In the genomic region with DNA sequence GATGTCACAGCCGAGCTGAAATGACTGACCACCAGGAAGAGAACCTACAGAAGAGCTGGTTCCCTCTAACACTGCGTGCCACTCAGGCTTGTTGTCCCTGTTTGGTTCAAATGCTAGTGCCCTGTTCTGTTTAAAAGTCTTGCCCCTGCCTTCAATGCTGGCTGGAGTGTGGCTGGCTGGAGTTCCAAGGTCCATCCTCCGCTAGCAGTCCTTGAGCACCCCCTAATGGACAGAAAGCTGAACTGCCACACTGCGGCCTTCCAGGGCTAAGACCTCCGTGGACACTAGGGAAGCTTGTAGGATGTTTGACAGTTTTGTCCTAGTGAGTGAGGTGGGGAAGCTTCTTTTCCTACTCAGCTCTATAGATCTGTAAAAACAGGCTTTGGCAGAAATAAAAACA, we compare ENCODE assay signal across 9 mouse cellular contexts. TPM values are rescaled to one million over a fixed set of nuclear protein-coding genes. Genes with fewer than 3 reads are reported as not detected.
DNase-seq lines count a peak whose midpoint lies in the region; ATAC-seq and TF ChIP-seq lines count a peak whose summit lies in the region.
"Had no signal": no experiment of that assay in that cellular context is flagged by ENCODE, and none has a peak within 500 bp of the region (broad histone marks: within the 10 kb centered on the region; RNA-seq: fewer than 3 reads in every experiment).

No protein-coding gene starts in this region.

- no peaks in the 10 kb centered on the region for H3K27me3 ChIP-seq in ES-Bruce4 (ENCODE audit: control insufficient read depth, insufficient read depth, low read length, poor library complexity, severe bottlenecking)
- no peaks in the 10 kb centered on the region for H3K27me3 ChIP-seq in forebrain, embryonic 16.5 days (replicated peaks; ENCODE audit: control insufficient read depth, insufficient read depth, low read length)
- H3K27me3 ChIP-seq in liver, embryonic 12.5 days (replicated peaks): peaks cover 26% of the 10 kb centered on the region
- no peaks in the 10 kb centered on the region for H3K27me3 ChIP-seq in neural tube, embryonic 14.5 days (ENCODE audit: control insufficient read depth, insufficient read depth, low read length)
- H3K27me3 ChIP-seq: heart, embryonic 13.5 days had no signal

- TF ChIP-seq POLR2A in ES-Bruce4 (IDR thresholded peaks at IDR 0.05; ENCODE audit: insufficient read depth, low read length): no peak

- peak; percentile 83 for DNase-seq in 416B (ENCODE audit: low read depth)
- DNase-seq in c-Kit-positive CD71-positive TER-119-positive erythroid progenitor cells, embryonic 14.5 days (ENCODE audit: low spot score): peak; percentile 66
- peak; percentile 78 for DNase-seq in induced T-regulatory cell, adult 2 months (ENCODE audit: low read depth)
- DNase-seq in thymus, postnatal 14 days: peak; percentile 67

- TF ChIP-seq EP300 in ES-Bruce4 (IDR thresholded peaks at IDR 0.05; ENCODE audit: insufficient read depth, low read depth, low read length): no peak

- whole genome bisulfite sequencing in forebrain, embryonic 16.5 days: 18% methylated on average over 5 of the region's 5 CpGs
- 18% methylated on average over 5 of the region's 5 CpGs for WGBS in liver, embryonic 12.5 days (ENCODE audit: insufficient replicate concordance)
- WGBS in neural tube, embryonic 14.5 days: 18% methylated on average over 5 of the region's 5 CpGs

- no peak overlapping the region for H3K4me2 ChIP-seq in forebrain, embryonic 16.5 days (ENCODE audit: low read length)
- H3K4me2 ChIP-seq in liver, embryonic 12.5 days: no peak overlapping the region
- no peak overlapping the region for H3K4me2 ChIP-seq in neural tube, embryonic 14.5 days (ENCODE audit: low read depth, low read length)
- H3K4me2 ChIP-seq: heart, embryonic 13.5 days had no signal

- no peaks in the 10 kb centered on the region for H3K9me3 ChIP-seq in ES-Bruce4 (replicated peaks; ENCODE audit: control insufficient read depth, insufficient read depth, low read length, poor library complexity, severe bottlenecking)
- H3K9me3 ChIP-seq in forebrain, embryonic 16.5 days (ENCODE audit: control insufficient read depth, low read length): no peaks in the 10 kb centered on the region
- no peaks in the 10 kb centered on the region for H3K9me3 ChIP-seq in liver, embryonic 12.5 days (replicated peaks)
- H3K9me3 ChIP-seq in neural tube, embryonic 14.5 days (ENCODE audit: control insufficient read depth, low read length): no peaks in the 10 kb centered on the region
- H3K9me3 ChIP-seq: heart, embryonic 13.5 days had no signal

- no peaks in the 10 kb centered on the region for H3K4me1 ChIP-seq in ES-Bruce4 (ENCODE audit: control insufficient read depth, insufficient read depth, low read length)
- H3K4me1 ChIP-seq in forebrain, embryonic 16.5 days (replicated peaks; ENCODE audit: control insufficient read depth, insufficient read depth, low read length): peaks cover 3% of the 10 kb centered on the region; the same call in 1 of the 2 replicates
- no peaks in the 10 kb centered on the region for H3K4me1 ChIP-seq in liver, embryonic 12.5 days
- H3K4me1 ChIP-seq in neural tube, embryonic 14.5 days (ENCODE audit: control insufficient read depth, insufficient read depth, low read length): no peaks in the 10 kb centered on the region

- peak; percentile 31; the same call in 1 of the 2 replicates for ATAC-seq in forebrain, embryonic 16.5 days
- ATAC-seq in liver, embryonic 12.5 days: peak; percentile 72
- ATAC-seq in neural tube, embryonic 14.5 days (ENCODE audit: low read depth): 0 out of 2 replicates have a peak, but pooled peaks have one; percentile 14

- peak; percentile 96 for TF ChIP-seq CTCF in ES-Bruce4 (IDR thresholded peaks at IDR 0.05; ENCODE audit: low read depth, low read length)

- no peak overlapping the region for H3K9ac ChIP-seq in ES-Bruce4 (ENCODE audit: low read depth, poor library complexity, severe bottlenecking)
- no peak overlapping the region for H3K9ac ChIP-seq in forebrain, embryonic 16.5 days (replicated peaks; ENCODE audit: low read depth, low read length)
- H3K9ac ChIP-seq in liver, embryonic 12.5 days: no peak overlapping the region
- no peak overlapping the region for H3K9ac ChIP-seq in neural tube, embryonic 14.5 days (replicated peaks; ENCODE audit: low read depth, low read length)
- H3K9ac ChIP-seq: heart, embryonic 13.5 days had no signal

- no peaks in the 10 kb centered on the region for H3K36me3 ChIP-seq in ES-Bruce4 (ENCODE audit: control insufficient read depth, insufficient read depth, low read length, poor library complexity, severe bottlenecking)
- no peaks in the 10 kb centered on the region for H3K36me3 ChIP-seq in forebrain, embryonic 16.5 days (ENCODE audit: control insufficient read depth, insufficient read depth)
- H3K36me3 ChIP-seq in liver, embryonic 12.5 days: no peaks in the 10 kb centered on the region
- H3K36me3 ChIP-seq in neural tube, embryonic 14.5 days (ENCODE audit: control insufficient read depth, insufficient read depth, low read length): no peaks in the 10 kb centered on the region
- H3K36me3 ChIP-seq: heart, embryonic 13.5 days had no signal

- no peak overlapping the region for H3K27ac ChIP-seq in ES-Bruce4 (ENCODE audit: insufficient read depth, low read length)
- no peak overlapping the region for H3K27ac ChIP-seq in forebrain, embryonic 16.5 days (ENCODE audit: low read length)
- H3K27ac ChIP-seq in liver, embryonic 12.5 days: no peak overlapping the region
- no peak overlapping the region for H3K27ac ChIP-seq in neural tube, embryonic 14.5 days (ENCODE audit: low read depth, low read length)
- H3K27ac ChIP-seq: heart, embryonic 13.5 days had no signal

- no peak overlapping the region for H3K4me3 ChIP-seq in ES-Bruce4 (ENCODE audit: low read depth, low read length)
- H3K4me3 ChIP-seq in forebrain, embryonic 16.5 days (replicated peaks; ENCODE audit: low read length): no peak overlapping the region
- H3K4me3 ChIP-seq in liver, embryonic 12.5 days: no peak overlapping the region
- no peak overlapping the region for H3K4me3 ChIP-seq in neural tube, embryonic 14.5 days (ENCODE audit: low read depth, low read length)
- H3K4me3 ChIP-seq: heart, embryonic 13.5 days had no signal

RNA-seq across cellular contexts. Expression of a gene that starts 8.6 kb away (rescaled TPM):
- 104 and 106 TPM in 2 replicates for polyA plus RNA-seq in ES-Bruce4 (2011; ENCODE audit: insufficient read depth, insufficient read length, low read depth, missing spikeins)
- polyA plus RNA-seq in forebrain, embryonic 16.5 days (2015; fragmentation: Nextera tagmentation; extraction: Ambion mirVana): 63.8 and 66.7 TPM in 2 replicates
- polyA plus RNA-seq in liver, embryonic 12.5 days (2016; fragmentation: Nextera tagmentation; extraction: Ambion mirVana): 74.6 and 77.0 TPM in 2 replicates
- polyA plus RNA-seq in neural tube, embryonic 14.5 days (2014; fragmentation: Nextera tagmentation; extraction: Ambion mirVana): 58.4 and 67.4 TPM in 2 replicates

RNA-seq across cellular contexts. Expression of a gene that starts 26.9 kb away (rescaled TPM):
- 867 and 876 TPM in 2 replicates for polyA plus RNA-seq in ES-Bruce4 (2011; ENCODE audit: insufficient read depth, insufficient read length, low read depth, missing spikeins)
- polyA plus RNA-seq in forebrain, embryonic 16.5 days (2015; fragmentation: Nextera tagmentation; extraction: Ambion mirVana): 75.0 and 96.2 TPM in 2 replicates
- 3,299 and 3,537 TPM in 2 replicates for polyA plus RNA-seq in liver, embryonic 12.5 days (2016; fragmentation: Nextera tagmentation; extraction: Ambion mirVana)
- polyA plus RNA-seq in neural tube, embryonic 14.5 days (2014; fragmentation: Nextera tagmentation; extraction: Ambion mirVana): 65.7 and 123 TPM in 2 replicates

RNA-seq across cellular contexts. Expression of a gene that starts 33.3 kb away (rescaled TPM):
- polyA plus RNA-seq in ES-Bruce4 (2011; ENCODE audit: insufficient read depth, insufficient read length, low read depth, missing spikeins): 1,296 and 1,384 TPM in 2 replicates
- polyA plus RNA-seq in forebrain, embryonic 16.5 days (2015; fragmentation: Nextera tagmentation; extraction: Ambion mirVana): 30.4 and 42.4 TPM in 2 replicates
- 1,025 and 1,037 TPM in 2 replicates for polyA plus RNA-seq in liver, embryonic 12.5 days (2016; fragmentation: Nextera tagmentation; extraction: Ambion mirVana)
- polyA plus RNA-seq in neural tube, embryonic 14.5 days (2014; fragmentation: Nextera tagmentation; extraction: Ambion mirVana): 15.3 and 28.9 TPM in 2 replicates

RNA-seq across cellular contexts. Expression of a gene that starts 53.3 kb away (rescaled TPM):
- polyA plus RNA-seq in ES-Bruce4 (2011; ENCODE audit: insufficient read depth, insufficient read length, low read depth, missing spikeins): 3.9 and 5.4 TPM in 2 replicates
- 191 and 212 TPM in 2 replicates for polyA plus RNA-seq in forebrain, embryonic 16.5 days (2015; fragmentation: Nextera tagmentation; extraction: Ambion mirVana)
- 0.42 and 0.45 TPM in 2 replicates for polyA plus RNA-seq in liver, embryonic 12.5 days (2016; fragmentation: Nextera tagmentation; extraction: Ambion mirVana)
- 203 and 295 TPM in 2 replicates for polyA plus RNA-seq in neural tube, embryonic 14.5 days (2014; fragmentation: Nextera tagmentation; extraction: Ambion mirVana)

Comparison
In these comparisons a context has a peak if more than half of its experiments do, and no peak if none do; other contexts are left out.
1. ATAC-seq: peak in every context shown above with its lines; median percentile 72 in liver, embryonic 12.5 days; 31 in forebrain, embryonic 16.5 days; 14 in neural tube, embryonic 14.5 days.
2. RNA of a gene that starts 33.3 kb away (polyA plus RNA-seq): 1,296 to 1,384 TPM in ES-Bruce4 and 1,025 to 1,037 TPM in liver, embryonic 12.5 days; 30.4 to 42.4 TPM in forebrain, embryonic 16.5 days and 15.3 to 28.9 TPM in neural tube, embryonic 14.5 days; every median in the first group is over 10 times any median in the second.
3. Peak in every context shown above with its lines, with median percentiles within 50 percentile points of each other: DNase-seq.